Mouse (Mus musculus): ENCODE measurements around the gene Arhgef33.

DNA sequence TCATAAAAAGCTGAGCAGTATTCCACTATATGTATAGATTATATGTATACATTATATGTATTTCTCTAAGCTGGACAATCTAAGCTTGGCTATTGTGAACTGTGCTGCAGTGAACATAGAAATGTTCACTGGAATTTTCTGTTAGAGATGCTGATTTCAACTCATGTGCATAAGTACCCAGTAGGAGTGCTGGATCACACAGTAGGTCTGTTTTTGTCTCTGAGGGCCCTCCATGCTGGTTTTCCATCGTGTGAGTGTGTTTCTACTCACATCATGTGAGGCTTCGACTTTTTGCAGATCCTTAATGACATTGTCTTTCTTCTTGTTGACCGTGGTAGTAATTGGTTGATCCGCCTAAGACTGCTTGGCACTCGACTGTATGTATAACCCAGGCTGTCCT lies 8.4 kb upstream of the Arhgef33 start:
- TF ChIP-seq CTCF (IDR thresholded peaks at IDR 0.05) (no peak), POLR2A (IDR thresholded peaks at IDR 0.05; ENCODE audit: insufficient read depth, low read depth, low read length) (no peak)
